Mouse (Mus musculus) E14TG2a.4 (cell line): ENCODE results near the gene Zswim1.

Source experiments
- H3K27me3 ChIP-seq: 2 replicates; pipeline ENCODE4 v1.6.1; 2014; ENCODE audit warnings: low read length, control low read depth; ENCODE audit not compliant: insufficient read depth
- H3K36me3 ChIP-seq: 2 replicates; pipeline ENCODE4 v1.6.1; 2014; ENCODE audit warnings: low read length, control low read depth; ENCODE audit not compliant: insufficient read depth
- H3K4me1 ChIP-seq: replicated peaks from 2 replicates; pipeline ENCODE4 v1.6.1; 2014; ENCODE audit warnings: low read depth, low read length, control low read depth
- H3K4me3 ChIP-seq: replicated peaks from 2 replicates; pipeline ENCODE4 v1.5.1; 2014; ENCODE audit warnings: mild to moderate bottlenecking, low read length
- H3K9me3 ChIP-seq: 2 replicates; pipeline ENCODE4 v1.6.1; 2014; ENCODE audit warnings: low read length, control low read depth
- CTCF ChIP-seq: conservative IDR thresholded peaks from 2 replicates; pipeline ENCODE4 v1.5.1; 2014; ENCODE audit warnings: low read length
- NANOG ChIP-seq: IDR thresholded peaks from 2 replicates; pipeline ENCODE4 v1.6.1; 2014; ENCODE audit warnings: borderline replicate concordance, low read length, mixed read lengths
- POU5F1 ChIP-seq: IDR thresholded peaks from 2 replicates; pipeline ENCODE4 v1.6.1; 2014; ENCODE audit warnings: low read length, borderline replicate concordance

Gene Zswim1

DNA sequence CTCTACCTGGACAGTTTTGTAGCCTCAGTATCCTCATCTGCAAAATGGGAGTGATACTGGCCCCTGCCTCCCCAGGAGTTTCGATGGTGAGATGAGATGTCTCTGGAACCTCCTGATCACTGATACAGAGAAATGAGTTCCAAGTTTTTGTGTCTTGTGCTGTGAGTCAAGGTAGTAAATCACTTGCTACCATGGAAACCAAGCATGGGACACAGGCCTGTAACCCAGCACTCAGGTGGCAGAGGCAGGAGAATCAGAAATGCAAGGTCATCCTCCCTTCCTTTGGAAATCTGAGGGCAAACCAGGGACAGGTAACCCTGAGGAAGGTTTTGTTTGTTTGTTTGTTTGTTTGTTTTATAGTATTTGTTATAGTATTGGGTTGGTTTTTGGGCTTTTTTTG lies 6.6 kb downstream of the Zswim1 start:
- H3K9me3 ChIP-seq: no peaks in the 10 kb centered on the region
- no peaks in the 10 kb centered on the region for H3K27me3 ChIP-seq
- peaks cover 96% of the 10 kb centered on the region for H3K4me1 ChIP-seq
- no peak for TF ChIP-seq NANOG
- no peak for TF ChIP-seq POU5F1
- peaks cover 56% of the 10 kb centered on the region for H3K36me3 ChIP-seq
- 0 out of 2 replicates have a peak overlapping the region, but pooled peaks have one; percentile 5 for H3K4me3 ChIP-seq

DNA sequence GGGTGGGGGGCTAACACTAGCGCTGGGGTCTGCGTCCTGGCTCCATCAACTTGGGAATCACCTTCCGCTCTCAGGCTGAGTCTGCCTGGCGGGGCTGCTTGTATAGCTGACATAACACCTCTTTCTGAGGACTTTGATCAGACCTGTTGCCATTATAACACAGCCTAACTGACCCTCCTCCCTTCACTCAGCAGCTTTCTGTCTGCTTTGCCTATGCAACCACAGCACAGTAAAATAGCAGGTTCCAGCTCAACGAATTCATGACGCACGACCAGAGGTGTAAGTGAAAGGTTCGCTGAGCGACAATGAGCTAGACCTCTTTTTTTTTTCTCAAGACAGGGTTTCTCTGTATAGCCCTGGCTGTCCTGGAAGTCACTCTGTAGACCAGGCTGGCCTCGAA lies 8.5 kb downstream of the Zswim1 start:
- H3K9me3 ChIP-seq: no peaks in the 10 kb centered on the region
- no peak for TF ChIP-seq POU5F1
- no peak for TF ChIP-seq CTCF
- no peak for TF ChIP-seq NANOG
- peaks cover 94% of the 10 kb centered on the region for H3K4me1 ChIP-seq
- peaks cover 53% of the 10 kb centered on the region for H3K36me3 ChIP-seq
- no peaks in the 10 kb centered on the region for H3K27me3 ChIP-seq
- no peak overlapping the region for H3K4me3 ChIP-seq

- Histone ChIP-seq H3K4me1 (peaks cover 93% of the 10 kb centered on the region), H3K27me3 (no peaks in the 10 kb centered on the region), H3K9me3 (no peaks in the 10 kb centered on the region), H3K4me3 (peak overlapping the region; percentile 91), H3K36me3 (peaks cover 53% of the 10 kb centered on the region)
- TF ChIP-seq CTCF: no peak
- TF ChIP-seq NANOG: no peak
- no peak for TF ChIP-seq POU5F1
These were observed 9.7 kb downstream of the Zswim1 start for GRCm38 (mm10) chr2:164832032-164832747.

- H3K4me3 ChIP-seq: peak within 1 kb of the TSS; percentile 91
- H3K27me3 ChIP-seq: no peaks in the 10 kb centered on the region
- no peaks in the 10 kb centered on the region for H3K9me3 ChIP-seq
- H3K4me1 ChIP-seq: peaks cover 91% of the 10 kb centered on the region
- TF ChIP-seq CTCF (0 out of 2 replicates have a peak, but pooled peaks have one; percentile 2), NANOG (no peak), POU5F1 (no peak)
- H3K36me3 ChIP-seq: peaks cover 52% of the 10 kb centered on the region
These were observed 10.3 kb downstream of the Zswim1 start, which contains the start of gene Ctsa for GRCm38 (mm10) chr2:164832748-164833301. Gene Ctsa (plus strand): TSS chr2:164832873.

- Histone ChIP-seq H3K27me3 (no peaks in the 10 kb centered on the region), H3K36me3 (peaks cover 52% of the 10 kb centered on the region), H3K9me3 (no peaks in the 10 kb centered on the region), H3K4me1 (peaks cover 91% of the 10 kb centered on the region), H3K4me3 (peak within 1 kb of the TSS; percentile 91)
- TF ChIP-seq CTCF (no peak), POU5F1 (no peak), NANOG (no peak)
These were observed 11.0 kb downstream of the Zswim1 start, which contains the start of gene Neurl2 for GRCm38 (mm10) chr2:164833314-164833959. Gene Neurl2 (minus strand): TSS chr2:164833456.

GRCm38 (mm10) chr2:164834531-164834930 lies 12.0 kb downstream of the Zswim1 start:
- H3K9me3 ChIP-seq: no peaks in the 10 kb centered on the region
- peaks cover 57% of the 10 kb centered on the region for H3K36me3 ChIP-seq

GRCm38 (mm10) chr2:164835164-164835563 lies 12.7 kb downstream of the Zswim1 start:
- H3K9me3 ChIP-seq: no peaks in the 10 kb centered on the region
- H3K4me1 ChIP-seq: peaks cover 91% of the 10 kb centered on the region
- no peaks in the 10 kb centered on the region for H3K27me3 ChIP-seq
- TF ChIP-seq CTCF (no peak), NANOG (no peak), POU5F1 (no peak)
- H3K4me3 ChIP-seq: peak overlapping the region; percentile 91
- peaks cover 60% of the 10 kb centered on the region for H3K36me3 ChIP-seq

More at GRCm38 (mm10) chr2:164834531-164834930, 12.0 kb downstream of the Zswim1 start:
- TF ChIP-seq POU5F1: no peak
- TF ChIP-seq CTCF: no peak
- TF ChIP-seq NANOG: no peak
- peaks cover 91% of the 10 kb centered on the region for H3K4me1 ChIP-seq
- H3K4me3 ChIP-seq: peak overlapping the region; percentile 91
- no peaks in the 10 kb centered on the region for H3K27me3 ChIP-seq

DNA sequence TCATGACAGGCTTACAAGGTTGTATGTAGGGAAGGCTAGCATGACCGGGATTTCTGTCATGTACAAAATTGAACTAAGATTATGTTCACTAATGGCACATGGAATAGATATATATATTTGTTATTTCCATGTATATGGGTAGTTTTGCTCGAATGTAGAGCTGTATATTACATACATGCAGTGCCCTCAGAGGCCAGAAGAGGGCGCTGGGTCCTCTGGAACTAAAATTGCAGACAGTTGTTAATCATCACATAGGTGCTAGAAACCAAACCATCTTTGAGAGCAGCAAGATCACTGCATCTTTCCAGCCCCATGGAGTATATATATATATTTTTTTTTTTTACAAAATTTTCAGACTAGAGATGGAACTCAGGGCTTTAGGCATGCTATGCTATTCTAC lies 23.3 kb downstream of the Zswim1 start:
- TF ChIP-seq CTCF: peak; percentile 90
- no peak for TF ChIP-seq POU5F1
- no peak for TF ChIP-seq NANOG
- Histone ChIP-seq H3K36me3 (peaks cover 96% of the 10 kb centered on the region), H3K27me3 (no peaks in the 10 kb centered on the region), H3K4me1 (peaks cover 36% of the 10 kb centered on the region), H3K4me3 (no peak overlapping the region), H3K9me3 (no peaks in the 10 kb centered on the region)
